Mouse (Mus musculus): ENCODE measurements around the gene Mast1.

Gene Mast1

GRCm38 (mm10) chr8:84936962-84937546, at the start of gene Mast1:
Gene Mast1, minus strand, starts transcription at chr8:84937359.
- DNase-seq, result peak in 1 of 2 experiments; percentile 35

DNA sequence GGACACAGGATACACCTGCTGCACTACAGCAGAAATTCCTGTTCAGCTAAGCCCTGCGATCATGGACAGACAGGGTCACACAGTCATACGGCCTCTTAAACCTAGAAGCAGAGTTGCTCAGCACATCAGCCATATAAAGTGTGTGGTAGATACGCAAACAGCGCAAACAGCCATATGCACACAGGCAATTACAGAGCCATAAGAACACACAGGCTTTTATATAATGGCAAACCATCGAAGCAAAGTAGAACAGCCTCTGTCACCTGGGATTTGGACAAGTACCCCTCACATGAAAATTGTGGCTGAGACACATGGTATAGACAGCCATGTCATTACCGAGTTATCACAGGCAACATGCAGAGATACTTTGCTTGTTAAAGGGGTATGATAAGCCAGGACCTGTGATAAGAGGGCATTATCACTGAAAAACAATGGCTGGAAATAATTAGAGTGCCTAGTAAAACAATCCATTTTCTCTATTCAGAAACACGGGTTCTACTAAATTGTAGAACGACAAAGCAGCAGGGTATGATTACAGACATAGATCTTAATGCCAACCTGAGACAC, 49.3 kb upstream of the Mast1 start:
- no peak for DNase-seq

DNA sequence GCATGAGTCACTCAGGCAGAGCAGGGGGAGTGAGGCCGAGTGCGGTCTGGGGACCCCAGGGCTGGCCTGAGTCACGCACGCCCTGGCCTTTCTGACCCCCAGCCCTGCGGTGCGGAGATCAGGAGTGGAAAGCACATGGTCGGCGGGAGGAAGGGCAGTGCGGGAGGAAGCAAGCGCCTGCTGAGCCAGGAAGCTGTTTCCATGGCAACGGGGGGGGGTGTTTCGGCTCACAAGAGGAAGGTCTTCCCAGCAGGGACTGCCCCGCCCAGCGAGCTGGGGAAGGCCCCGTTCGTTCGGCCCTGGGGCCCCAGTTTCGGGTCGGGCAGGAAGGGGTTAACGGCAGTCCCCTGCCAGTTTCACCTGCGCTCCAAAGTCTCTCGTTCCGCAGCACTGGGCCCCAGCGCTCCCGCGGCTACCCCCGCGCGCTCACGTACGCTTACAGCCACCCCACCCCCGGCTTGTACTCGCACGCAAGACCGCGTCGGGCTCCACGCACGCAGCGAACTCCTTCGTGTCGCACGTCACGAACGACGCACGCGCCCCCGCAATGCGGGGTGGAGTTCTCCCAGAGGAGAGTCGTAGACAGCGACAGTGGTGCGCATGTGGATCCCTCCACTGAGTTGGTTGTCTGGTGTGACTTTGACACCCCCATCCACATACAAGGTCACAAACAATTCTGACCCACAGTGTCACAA, 48.7 kb upstream of the Mast1 start:
- peak; percentile 89 to 91 for DNase-seq

- peak in 1 of 2 experiments; percentile 33 for DNase-seq
Observed at GRCm38 (mm10) chr8:84985049-84985683, 48.0 kb upstream of the Mast1 start.

DNA sequence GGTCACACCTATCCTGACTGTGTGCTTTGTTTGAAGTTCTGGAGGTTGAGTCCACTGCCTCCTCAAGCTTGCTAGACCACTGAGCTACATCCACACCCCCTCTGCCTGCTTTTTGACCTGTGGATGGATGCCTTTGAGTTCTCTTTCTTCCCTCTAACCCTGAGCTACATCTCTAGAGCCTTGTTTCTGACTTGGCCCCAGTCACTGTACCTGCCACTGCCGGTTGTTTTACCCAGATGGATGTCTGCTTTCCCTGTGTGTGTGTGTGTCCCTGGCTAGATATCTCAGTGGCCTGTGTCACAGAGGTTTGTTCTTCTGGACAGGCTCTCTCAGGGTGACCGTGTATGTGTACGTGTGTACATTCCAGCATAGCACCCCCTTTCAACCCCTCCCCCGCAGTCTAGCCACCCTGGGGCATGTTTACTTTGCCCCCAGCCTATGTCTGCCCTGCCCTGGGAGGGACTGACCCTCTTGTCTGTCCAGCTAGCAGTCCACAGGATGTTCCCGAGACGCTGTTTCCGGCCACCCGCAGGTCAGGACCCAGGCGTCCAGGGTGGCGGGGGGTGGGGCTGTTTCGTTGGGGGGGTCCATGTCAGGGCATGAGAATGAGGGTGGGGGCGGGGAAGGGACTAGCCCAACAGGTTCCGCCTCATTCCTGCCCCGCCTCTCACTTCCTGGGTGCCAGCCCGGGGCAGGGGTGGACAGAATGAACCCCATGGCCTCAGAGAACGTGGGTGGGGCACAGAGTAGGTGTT, 47.3 kb upstream of the Mast1 start:
- DNase-seq, result peak; percentile 61 to 69

GRCm38 (mm10) chr8:84982499-84983011, 45.4 kb upstream of the Mast1 start:
- DNase-seq, result no peak

GRCm38 (mm10) chr8:84981644-84982498, 44.7 kb upstream of the Mast1 start:
- DNase-seq, result peak; percentile 55 to 72

DNA sequence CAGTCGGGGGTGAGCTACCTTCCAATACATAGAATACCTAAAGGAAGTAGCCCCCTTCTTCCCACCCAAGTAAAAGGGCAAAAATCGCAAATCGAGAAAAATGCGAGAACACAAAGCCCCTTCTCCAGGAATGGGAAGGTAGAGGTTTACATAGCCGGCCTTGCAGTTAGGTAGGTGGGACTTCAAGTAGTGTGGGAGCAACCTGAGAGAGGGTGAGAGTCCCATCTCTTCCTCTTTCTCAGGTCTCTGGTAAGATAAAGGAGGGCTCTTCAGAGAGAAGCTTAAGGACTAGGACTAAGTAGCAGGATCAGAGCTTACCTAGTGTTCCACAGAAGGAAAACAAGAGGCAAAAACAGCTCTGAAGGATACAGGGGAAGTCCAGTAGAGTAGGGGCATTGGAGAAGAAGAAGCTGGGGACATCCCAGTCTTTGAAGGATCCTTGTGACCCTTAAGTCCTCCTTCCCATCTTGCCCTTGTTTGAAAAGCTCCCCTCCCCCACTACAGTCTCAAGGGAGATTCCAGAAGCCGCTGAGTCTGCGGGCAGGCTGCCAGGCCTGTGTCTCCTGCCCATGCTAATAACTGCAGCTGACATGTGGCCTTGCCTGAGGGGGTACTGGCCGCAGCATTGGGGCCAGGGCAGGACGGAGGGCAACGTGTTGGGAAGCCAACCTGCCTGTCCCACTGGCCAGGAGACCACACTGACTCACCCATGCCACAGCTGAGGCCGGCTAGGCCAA, 43.6 kb upstream of the Mast1 start:
- DNase-seq, result peak; percentile 95 to 97

DNA sequence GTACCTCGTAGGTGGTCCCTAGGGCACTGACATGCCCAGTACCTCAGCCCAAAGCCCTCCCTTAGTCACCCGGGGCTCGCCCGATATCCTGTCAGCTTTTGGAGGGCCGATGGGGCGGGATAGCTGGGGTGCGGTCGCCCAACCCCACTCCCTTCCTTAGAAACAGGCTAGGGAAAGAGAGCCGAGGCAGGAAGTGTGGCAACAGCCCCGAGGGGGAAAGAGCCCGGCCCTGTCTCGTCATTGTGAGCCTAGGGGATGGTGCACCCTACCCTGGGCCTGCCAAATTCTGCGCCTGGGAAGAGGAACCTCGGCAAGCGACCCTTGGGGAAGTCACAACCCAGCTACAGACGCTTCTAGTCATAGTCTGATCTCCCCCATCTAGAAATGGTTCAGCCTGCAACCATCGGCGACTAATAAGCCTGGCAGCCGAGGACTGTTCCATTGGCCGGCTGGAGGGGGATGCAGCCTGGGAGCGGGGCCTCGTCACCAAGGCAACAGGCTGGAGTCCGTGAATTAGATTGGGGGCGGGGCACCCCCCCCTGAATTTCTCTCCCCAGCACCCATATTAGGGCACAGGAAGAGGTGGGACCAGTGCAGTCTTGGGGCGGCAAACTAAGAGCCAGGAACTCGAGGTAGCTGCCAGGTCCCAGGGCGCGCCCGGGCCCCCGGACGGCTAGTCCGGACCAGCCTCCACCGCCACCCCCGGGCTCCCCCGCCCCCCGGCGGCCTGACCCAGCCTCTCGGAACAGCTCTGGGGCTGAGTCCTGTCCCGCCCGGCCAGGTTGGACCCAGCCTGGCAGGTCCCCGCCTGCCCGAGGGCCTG, 42.7 kb upstream of the Mast1 start:
- DNase-seq, result peak; percentile 96 to 97

DNA sequence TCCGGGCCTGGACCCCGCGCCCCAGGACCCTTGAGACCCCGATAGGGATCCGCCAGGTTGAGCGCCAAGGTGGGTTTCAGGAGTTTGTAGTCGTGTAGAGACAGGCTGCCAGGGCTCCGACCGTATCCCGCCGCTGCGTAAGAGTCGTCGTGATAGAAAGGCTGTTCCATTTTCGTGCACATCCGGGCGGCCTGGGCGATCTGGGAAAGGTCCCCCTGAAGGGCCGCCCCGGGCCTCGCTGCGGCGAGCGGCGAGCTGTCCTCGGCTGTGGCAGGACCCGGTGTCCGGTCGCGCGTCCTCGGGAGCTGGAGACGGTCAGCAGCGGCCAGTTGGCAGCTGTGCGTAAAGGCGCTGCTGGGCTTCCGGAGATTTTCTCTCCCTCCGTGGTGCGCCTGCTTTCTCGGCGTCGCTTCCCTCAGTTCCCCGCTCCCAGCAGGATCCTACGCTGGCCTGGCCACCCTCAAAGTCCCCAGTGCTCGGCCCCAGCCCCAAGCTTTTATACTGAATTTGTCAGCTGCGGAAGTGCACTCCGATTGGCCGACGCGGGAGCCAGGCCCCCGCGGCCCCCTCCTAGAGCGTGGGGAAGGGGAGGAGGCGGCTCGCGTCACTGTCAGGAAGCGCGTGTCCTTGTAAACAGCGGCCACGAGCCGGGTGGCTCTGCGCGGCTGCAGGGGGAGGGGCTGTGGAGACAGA, 41.2 kb upstream of the Mast1 start, which contains the start of gene Junb:
Junb (minus strand) TSS at position 471 of the 693 bp plus-strand sequence.
- peak; percentile 96 to 97 for DNase-seq

GRCm38 (mm10) chr8:84977435-84978247, 40.5 kb upstream of the Mast1 start:
- peak; percentile 40 to 60 for DNase-seq

DNA sequence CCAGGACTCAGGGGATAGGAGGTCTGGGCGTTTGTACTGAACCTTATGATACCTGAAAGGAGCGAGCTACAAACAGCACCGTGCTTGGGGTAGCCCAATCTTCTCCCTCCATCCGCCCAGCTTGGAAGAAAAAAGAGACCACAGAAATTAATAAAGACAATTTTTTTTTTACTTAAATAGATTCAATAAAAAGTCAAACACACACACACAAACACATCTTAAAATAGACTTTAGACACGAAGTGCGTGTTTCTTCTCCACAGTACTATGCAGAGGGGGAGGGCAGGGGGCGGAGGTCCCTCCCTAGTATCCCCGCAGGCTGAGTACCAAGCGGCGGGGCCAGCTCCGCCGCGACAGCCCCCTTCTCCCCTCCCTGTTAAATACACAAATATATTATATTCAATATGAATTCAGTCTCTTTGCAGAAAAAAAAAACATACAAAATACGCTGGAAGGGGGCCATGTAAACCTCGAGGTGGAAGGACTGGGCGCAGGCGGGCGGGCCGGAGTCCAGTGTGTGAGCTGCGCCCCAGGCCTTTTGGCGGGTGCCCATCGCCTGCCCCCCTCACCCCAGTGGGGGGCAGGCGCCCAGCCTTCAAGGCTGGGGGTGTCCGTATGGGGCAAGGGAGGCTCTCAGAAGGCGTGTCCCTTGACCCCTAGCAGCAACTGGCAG, 39.7 kb upstream of the Mast1 start:
- DNase-seq, result peak in 1 of 2 experiments; percentile 61

DNA sequence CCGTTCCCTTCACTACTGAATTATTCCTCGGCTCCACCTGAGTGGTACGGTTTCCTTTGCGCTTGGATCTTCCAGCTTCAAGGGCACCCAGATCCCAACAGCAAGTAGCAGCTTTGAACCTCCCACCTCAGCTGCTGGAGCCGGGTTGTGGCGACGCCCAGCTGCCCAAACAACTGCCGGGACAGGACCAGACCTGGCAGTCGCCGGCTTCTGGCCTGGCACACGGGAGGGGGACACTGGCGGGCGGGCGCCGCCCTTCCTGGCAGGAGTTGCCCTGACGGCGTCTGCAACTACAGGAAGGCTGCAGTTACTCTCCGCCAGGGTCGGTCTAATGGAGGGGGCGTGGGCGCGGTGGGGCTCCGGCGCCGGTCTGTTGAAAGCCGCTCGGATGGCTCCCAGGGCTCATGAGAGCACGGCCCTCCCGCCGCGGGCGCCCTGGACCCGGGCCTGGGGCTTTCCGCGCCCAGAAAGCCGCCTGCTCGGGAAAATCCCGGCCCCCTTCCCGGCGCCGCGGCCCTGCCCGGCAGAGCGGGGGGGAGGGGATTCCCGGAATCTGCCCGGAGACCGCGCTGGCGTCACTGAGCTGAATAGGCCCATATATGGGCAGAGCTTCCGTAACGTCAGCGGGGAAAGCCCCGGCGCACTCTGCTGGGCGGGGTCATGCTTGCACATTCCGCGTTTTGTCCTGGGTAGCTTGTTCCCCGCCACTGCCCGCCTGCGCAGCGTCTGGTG, 39.0 kb upstream of the Mast1 start:
- DNase-seq, result peak; percentile 95 to 97

GRCm38 (mm10) chr8:84975434-84975833, 38.3 kb upstream of the Mast1 start:
- DNase-seq, result peak; percentile 61 to 73

DNA sequence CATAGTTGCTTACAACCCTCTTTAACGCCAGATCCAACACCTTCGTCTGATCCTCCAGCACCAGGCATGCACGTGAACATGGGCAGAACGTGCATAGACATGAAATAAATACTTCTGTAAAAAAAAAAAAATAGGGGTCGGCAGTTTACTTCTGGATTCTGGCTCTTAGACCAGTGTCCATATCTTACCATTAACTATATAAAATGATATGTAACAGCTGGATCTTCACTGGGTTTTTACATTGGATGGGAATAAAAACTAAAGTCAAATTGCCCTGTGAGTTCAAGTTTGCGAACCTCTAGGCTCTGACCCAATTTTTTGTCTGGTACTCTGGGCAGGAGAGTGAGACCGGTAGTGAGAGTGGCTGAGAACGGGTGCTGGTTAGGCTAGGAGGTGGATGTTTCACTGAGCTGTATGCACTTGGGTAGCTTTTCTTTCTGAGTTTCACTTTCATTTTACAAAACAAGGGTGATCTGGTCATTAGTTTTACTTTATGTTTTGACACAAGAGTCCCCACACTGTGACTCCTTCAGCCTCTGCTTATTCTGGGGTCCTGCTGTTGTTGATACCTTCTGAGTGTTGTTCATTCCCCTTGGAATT, 37.5 kb upstream of the Mast1 start:
- no peak for DNase-seq

DNA sequence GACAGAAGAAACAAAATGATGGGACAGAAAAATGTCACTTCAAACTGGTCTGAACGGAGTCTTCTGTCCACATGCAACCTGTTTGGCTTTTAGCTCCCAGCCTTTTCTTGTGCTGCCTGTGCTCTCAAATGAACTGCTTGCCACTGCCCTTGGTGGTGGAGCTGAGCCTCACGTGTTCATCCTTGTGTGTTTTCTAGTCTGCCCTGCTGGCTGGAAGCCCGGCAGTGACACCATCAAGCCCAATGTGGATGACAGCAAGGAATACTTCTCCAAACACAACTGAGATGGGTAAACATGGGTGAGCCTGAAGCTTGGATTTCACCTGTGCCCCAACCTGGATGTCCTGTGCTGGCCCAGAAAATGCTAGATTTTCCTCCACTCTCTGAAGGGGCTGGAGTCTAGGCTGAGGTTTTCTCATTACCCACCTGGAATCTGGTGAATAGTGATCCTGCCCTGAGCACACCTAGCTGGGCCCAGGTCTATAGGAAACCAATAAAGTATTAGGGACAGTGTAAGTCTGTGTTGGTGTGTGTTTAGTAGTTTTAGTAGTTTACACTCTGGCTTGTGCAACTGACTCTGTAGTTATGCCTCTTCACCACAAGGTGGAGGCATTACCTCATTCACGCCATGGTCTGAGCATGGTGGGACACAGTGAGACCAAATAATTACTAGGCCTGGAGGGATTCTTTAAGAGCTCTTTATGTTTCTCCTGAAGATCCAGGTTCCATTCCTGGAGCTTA, 36.8 kb upstream of the Mast1 start:
- DNase-seq, result peak; percentile 64 to 72
